Mouse (Mus musculus): ENCODE results near the gene Kdm4a.

Gene Kdm4a

DNA sequence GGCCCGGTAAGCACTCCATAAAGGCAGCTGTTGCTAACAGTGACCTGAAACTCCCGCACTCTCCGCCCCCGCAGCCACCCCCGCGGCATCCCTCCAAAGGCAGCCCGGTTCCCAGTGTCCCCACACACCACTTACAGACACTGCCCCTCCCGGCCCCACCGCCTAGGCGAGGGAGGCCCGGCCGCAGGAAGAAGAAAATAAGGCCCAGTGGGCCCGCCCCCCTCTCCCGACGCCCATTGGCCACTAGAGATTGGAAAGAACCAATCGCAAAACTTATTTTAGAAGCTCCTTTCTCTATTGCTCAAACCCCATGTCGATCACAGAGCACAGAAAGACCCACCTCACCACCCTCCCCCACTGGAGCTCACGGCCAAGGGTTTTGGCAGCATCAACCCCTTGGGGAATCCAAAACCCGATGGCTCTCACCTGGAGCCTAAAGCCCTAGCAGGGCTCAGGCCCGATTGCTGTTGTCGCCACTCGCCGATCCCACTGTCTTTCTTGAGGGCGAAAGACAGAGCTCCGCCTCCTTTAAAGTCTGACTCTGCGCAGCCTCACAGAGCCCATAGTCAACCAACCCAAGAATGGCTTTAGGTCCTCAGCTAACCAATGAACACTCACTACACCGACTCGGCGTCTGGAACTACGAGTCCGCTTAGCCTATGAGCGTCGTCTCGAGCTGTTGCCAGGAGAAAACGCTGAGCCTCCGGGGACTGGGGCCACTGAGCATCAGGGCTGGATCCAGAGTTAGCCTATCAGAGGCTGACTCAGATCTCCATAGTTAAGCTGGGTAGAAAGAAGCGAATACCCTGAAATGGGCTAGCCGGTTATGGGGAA lies at the start of gene Kdm4a:
Kdm4a (minus strand) TSS at position 577 of the 834 bp plus-strand sequence.
- DNase-seq (ENCODE audit: low read depth, low spot score): peak; percentile 94

GRCm38 (mm10) chr4:118229035-118229770 lies 49.4 kb upstream of the Kdm4a start:
- no peak for DNase-seq (ENCODE audit: low read depth, low spot score)

GRCm38 (mm10) chr4:118227398-118227797 lies 47.6 kb upstream of the Kdm4a start:
- DNase-seq (ENCODE audit: low read depth, low spot score): no peak

GRCm38 (mm10) chr4:118221261-118221660 lies 41.4 kb upstream of the Kdm4a start:
- DNase-seq (ENCODE audit: low read depth, low spot score): peak; percentile 24

DNA sequence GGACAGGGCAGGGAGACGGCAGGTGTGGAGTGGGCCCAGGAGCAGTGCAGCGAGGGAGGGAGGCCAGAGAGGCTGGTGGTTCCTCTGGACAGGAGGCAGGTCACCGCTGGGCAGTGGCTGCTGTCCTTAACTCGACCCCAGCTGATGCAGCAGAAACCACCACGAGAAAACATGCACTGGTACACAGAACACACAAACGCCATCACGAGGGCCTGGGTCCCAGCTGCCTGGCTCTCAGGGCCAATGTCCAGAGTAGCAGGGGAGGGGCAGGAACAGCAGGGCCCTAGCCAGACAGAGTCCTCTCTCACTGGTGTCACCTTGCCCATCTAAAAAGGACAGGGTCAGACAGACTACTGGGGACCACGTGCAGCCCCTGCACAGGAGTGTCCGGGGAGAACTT lies 40.9 kb upstream of the Kdm4a start:
- DNase-seq (ENCODE audit: low read depth, low spot score): no peak

GRCm38 (mm10) chr4:118219487-118219886 lies 39.6 kb upstream of the Kdm4a start:
- DNase-seq (ENCODE audit: low read depth, low spot score): no peak

DNA sequence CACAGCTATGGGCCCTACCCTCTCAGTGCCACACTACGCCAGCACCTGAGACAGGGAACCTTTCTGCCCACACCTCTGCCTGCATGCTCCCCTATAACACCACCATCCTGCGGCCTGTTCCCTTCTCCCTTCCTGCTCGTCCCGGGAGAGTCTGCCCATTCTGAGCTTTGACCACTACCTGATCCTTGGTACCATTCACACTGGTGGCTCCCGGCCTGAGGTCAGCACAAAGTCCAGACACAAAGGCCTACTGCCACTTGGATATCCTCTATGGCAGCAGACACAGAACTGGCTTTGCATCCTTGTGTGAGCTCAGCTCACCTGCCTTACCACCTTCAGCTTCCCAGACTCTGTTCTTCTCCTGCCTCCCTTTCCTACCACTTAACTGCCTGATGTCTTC lies 38.7 kb upstream of the Kdm4a start:
- DNase-seq (ENCODE audit: low read depth, low spot score): no peak

DNA sequence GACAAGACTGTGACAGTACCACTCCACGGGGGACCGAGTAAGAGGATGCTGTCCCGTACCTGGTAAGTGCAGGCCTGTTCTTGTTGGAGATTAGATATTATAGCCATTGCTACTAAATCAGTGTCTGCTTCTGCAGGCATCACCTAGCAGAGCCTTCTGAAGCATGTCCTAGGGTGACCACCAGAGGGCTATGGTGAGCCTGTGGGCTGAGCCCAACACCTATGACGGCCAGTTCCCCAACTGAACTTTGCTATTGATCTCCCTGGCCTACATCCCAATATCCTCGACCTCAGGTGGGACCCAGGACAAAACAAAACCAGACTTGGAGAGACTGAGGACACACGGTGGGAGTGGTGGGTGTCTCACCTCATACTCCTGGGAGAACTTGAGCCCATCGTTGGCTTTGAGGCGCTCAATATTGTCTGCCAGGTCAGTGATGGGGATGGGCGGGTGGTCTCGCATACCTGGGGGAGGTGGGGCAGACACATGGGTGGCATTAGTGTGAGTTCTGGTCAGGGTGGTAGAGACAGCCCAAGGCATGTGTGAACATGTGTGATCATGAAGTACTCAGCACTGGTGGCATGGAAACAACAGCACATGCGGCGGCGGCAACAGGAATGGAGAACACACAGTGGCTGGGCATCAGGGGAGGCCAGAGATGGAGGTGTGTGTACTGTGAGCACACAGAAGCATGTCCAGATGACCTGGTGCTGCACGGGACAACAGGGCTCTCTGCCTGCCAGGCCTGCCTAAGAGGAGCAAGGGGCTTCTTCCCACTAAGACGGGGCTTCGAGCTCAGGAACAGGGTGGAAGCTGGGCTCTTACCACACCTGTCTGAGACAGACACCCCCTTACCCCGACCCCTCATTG lies 37.1 kb upstream of the Kdm4a start:
- peak; percentile 11 for DNase-seq (ENCODE audit: low read depth, low spot score)

DNA sequence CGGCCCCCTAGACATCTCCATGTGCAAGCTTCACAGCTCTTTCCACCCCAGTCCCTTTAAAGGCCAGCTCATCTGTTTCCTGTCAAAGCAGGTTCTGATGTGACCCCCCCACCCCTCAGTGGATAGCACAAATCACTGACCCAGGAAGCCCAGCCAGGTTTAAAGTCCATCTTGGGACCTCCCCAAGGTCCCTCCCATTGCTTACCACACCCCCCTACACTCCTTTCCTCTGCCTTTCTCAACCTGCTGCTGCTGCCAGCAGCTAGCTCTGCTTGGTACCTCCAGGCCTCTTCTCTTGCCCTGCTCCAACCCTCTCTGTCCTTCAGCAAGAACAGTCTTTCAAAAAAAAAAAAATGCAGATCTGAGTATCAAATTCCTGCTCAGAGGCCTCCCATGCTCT lies 35.0 kb upstream of the Kdm4a start:
- no peak for DNase-seq (ENCODE audit: low read depth, low spot score)

GRCm38 (mm10) chr4:118206918-118207640 lies 27.2 kb upstream of the Kdm4a start:
- no peak for DNase-seq (ENCODE audit: low read depth, low spot score)

DNA sequence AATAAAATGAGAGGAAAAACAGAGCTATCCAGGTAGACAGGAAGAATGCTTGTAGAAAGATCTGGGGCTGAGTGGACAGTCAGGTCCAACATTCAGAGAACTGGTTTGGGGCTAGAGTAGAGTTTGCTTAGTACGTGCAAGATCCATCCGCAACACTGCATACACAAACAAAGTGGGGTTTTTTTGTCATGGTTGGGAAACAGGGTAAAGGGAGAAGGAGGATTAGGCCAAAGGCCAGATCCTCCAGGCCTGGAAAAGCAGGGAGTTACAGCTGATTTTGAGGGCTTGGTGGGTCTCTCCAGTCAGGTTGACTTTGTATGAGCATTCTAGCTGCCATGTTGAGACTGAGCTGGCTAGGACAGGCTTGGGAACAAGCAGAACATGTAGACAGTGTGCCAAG lies 26.1 kb upstream of the Kdm4a start:
- DNase-seq (ENCODE audit: low read depth, low spot score): no peak

- DNase-seq (ENCODE audit: low read depth, low spot score): no peak
Observed at GRCm38 (mm10) chr4:118199093-118199492, 19.2 kb upstream of the Kdm4a start.

DNA sequence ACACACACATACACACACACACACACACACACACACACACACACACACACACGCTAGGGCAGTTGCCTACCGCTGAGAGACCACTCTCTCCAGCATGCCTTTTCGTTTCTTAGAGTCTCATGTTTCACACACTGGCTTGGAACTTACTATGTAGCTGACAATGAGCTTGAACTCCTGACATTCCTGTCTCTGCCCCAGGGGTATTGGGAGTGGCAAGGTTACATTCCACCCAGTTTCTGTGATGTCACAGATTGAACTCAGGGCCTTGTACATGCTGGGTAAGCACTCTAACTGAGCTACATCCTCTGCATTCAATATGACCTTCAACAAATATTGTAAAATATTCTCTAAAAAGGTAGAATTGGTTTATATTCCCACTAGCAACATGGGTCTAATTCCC lies 18.8 kb upstream of the Kdm4a start:
- DNase-seq (ENCODE audit: low read depth, low spot score): no peak

DNA sequence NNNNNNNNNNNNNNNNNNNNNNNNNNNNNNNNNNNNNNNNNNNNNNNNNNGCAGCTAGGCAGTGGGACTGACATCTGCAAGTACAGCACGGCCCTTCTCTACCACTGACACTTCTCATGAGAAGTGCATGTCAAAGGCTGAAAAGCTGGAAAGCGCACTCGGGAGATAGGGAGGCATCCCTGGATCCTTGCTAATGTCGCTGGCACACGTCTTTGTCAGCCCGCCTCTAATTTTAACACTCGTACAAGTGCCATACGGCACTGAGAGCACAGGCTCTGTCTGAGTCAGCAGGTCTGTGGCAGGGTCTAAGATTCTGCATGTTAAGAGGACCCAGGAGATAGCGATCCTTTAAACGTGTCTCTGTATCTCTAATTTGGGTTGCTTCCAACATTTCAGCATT lies 16.3 kb upstream of the Kdm4a start:
- DNase-seq (ENCODE audit: low read depth, low spot score): no peak

DNA sequence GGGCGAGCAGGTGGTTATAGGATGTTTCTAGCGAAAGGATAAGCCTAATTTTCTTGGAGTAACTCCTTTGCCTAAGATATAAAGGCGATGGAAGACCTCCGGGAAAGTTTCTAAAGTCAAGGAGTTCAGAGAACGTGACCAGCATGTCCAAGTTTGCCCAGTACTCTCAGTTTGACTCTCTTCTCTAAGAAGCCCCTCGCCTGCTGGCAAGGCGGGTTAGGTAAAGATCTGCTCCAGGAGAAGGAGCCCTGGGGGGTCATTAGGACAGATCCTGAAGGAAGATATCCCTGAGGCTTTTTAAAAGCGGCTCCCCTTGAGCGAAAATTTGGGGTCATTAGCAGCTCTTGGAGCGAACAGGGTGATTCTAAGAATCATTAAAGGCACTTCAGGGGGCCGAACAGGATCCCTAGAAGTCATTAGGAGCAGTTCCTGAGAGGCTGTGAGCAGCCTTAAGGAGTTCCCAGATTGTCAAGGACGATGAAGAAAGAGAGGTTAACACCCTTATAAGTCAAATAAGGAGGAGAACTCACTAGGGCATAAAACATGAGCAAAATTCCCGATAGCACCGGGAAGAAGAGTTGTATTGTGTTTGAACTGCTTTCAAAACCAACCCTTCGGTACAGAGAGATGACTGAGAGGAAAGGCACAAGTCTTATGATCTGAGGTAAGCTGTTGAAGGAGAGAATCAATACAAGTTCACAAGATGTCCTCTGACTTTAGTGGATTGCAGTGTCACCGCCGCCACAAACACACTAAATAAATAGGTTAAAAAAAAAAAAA lies 648 bp upstream of the Kdm4a start:
- DNase-seq (ENCODE audit: low read depth, low spot score): no peak

DNA sequence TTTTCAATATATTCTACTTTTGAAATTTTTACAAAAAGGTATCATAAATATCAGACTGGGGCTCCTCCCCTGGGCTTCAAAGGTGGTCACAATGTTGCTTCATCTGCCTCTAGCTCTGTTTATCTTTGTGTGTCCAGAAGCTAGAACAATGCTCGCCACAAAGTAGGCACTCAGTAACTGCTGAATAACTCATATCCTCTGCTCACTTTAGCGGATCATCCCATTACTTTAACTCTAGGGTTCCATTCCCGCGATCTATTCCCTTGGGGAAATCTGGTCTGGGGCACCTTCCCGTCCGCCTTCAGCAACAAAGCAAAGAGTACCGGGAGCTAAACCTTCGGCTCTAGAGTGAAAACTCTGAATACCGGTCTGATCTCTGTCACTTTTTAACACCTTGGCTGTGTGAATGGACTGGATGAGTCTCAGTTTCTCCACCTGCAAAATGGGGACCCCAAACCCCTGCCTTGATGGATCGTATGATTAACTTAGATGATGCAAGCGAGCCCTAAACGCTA lies 834 bp downstream of the Kdm4a start:
- no peak for DNase-seq (ENCODE audit: low read depth, low spot score)

- DNase-seq (ENCODE audit: low read depth, low spot score): no peak
Observed at GRCm38 (mm10) chr4:118172461-118172860, 7.4 kb downstream of the Kdm4a start.

GRCm38 (mm10) chr4:118171006-118171405 lies 8.8 kb downstream of the Kdm4a start:
- DNase-seq (ENCODE audit: low read depth, low spot score): no peak

GRCm38 (mm10) chr4:118162123-118162522 lies 17.7 kb downstream of the Kdm4a start:
- no peak for DNase-seq (ENCODE audit: low read depth, low spot score)

DNA sequence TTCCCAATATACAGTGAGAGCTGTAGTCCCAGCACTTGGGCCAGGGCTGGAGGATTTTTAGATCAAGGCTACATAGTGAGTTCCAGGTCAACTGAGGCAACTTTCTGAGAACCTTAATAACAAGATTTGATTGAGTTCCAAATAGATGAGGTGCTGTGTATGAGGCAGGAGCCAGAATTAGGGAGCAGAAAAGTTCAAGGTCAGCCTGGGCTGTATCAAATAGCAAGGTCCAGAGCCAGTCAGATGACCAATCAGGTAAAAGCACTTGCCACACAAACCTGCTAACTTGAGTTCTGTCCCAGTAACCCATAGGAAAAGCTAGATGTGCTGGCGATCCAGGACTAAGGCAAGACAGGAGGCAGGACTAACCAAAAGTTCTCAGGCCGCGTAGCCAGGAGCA lies 22.2 kb downstream of the Kdm4a start:
- DNase-seq (ENCODE audit: low read depth, low spot score): no peak
